Mouse (Mus musculus) heart, embryonic 16.5 days (tissue): ENCODE results near the gene Itm2c. TPM values are rescaled to one million over a fixed set of nuclear protein-coding genes. Genes with fewer than 3 reads are reported as not detected.
A peak's percentile ranks its signal among the peaks of the same experiment; 100 is the strongest.

Experiments used
- ATAC-seq: fragments of 200-750 bp; cut with Nextera tagmentation; replicated peaks from 2 replicates; pipeline ENCODE4 v1.8.0; 2017; ENCODE audit warnings: moderate number of reproducible peaks; ENCODE audit not compliant: insufficient read depth, low FRiP score; ENCODE audit errors: extremely low read depth
- H3K27ac ChIP-seq: fragments of 300-500 bp; sonication (generic); 2 replicates; pipeline ENCODE4 v1.5.1; 2014; ENCODE audit warnings: mild to moderate bottlenecking, low read length, control low read depth, moderate library complexity
- H3K27me3 ChIP-seq: fragments of 300-500 bp; sonication (generic); 2 replicates; pipeline ENCODE4 v1.6.1; 2014; ENCODE audit warnings: low read length, mixed read lengths; ENCODE audit not compliant: control insufficient read depth, insufficient read depth
- H3K36me3 ChIP-seq: fragments of 300-500 bp; sonication (generic); 2 replicates; pipeline ENCODE4 v1.6.1; 2014; ENCODE audit not compliant: control insufficient read depth, insufficient read depth
- H3K4me1 ChIP-seq: fragments of 300-500 bp; sonication (generic); 2 replicates; pipeline ENCODE4 v1.6.1; 2014; ENCODE audit warnings: low read length, mixed read lengths; ENCODE audit not compliant: control insufficient read depth, insufficient read depth
- H3K4me2 ChIP-seq: fragments of 300-500 bp; sonication (generic); 2 replicates; pipeline ENCODE4 v1.6.1; 2014; ENCODE audit warnings: low read depth, mild to moderate bottlenecking, control low read depth, low read length
- H3K4me3 ChIP-seq: fragments of 300-500 bp; sonication (generic); 2 replicates; pipeline ENCODE4 v1.5.1; 2014; ENCODE audit warnings: mild to moderate bottlenecking, control low read depth, low read length
- H3K9ac ChIP-seq: fragments of 300-500 bp; sonication (generic); 2 replicates; pipeline ENCODE4 v1.6.1; 2014; ENCODE audit warnings: low read length, control low read depth
- H3K9me3 ChIP-seq: fragments of 300-500 bp; sonication (generic); replicated peaks from 2 replicates; pipeline ENCODE4 v1.6.1; 2016; ENCODE audit warnings: low read length; ENCODE audit not compliant: control insufficient read depth
- WGBS: fragments of 180-500 bp; shearing (Covaris S2); extraction: QIAGEN DNeasy Blood & Tissue Kit; methylation state at CpG from one replicate; pipeline ENCODE4 v1.1.7; 2014; 5-methylcytosine and 5-hydroxymethylcytosine counted together
- polyA plus RNA-seq: library from polyadenylated mRNA; unstranded; fragments of >200 nt; fragmentation: Nextera tagmentation; extraction: Ambion mirVana; gene quantifications from 2 replicates; pipeline ENCODE4 v1.2.1, GENCODE M21; 2015

Itm2c gene
- polyA plus RNA-seq, 1 experiment from 2014 or later = 188 TPM

GRCm38 (mm10) chr1:85935148-85935852 lies 41.2 kb downstream of the Itm2c start:
- peaks cover 3% of the 10 kb centered on the region; the same call in 1 of the 2 replicates for H3K27me3 ChIP-seq
- H3K4me3 ChIP-seq = no peak overlapping the region
- peaks cover 14% of the 10 kb centered on the region for H3K4me1 ChIP-seq
- no peaks in the 10 kb centered on the region for H3K36me3 ChIP-seq
- H3K27ac ChIP-seq = no peak overlapping the region
- H3K9ac ChIP-seq = no peak overlapping the region
- whole genome bisulfite sequencing = 54% methylated on average over 8 of the region's 8 CpGs
- no peak for ATAC-seq
- no peak overlapping the region for H3K4me2 ChIP-seq
- peaks cover 2% of the 10 kb centered on the region; the same call in 1 of the 2 replicates for H3K9me3 ChIP-seq

- Histone ChIP-seq H3K9ac (no peak overlapping the region), H3K4me2 (no peak overlapping the region), H3K27me3 (peaks cover 3% of the 10 kb centered on the region; the same call in 1 of the 2 replicates), H3K4me3 (no peak overlapping the region), H3K27ac (no peak overlapping the region; the same call in 1 of the 2 replicates), H3K36me3 (no peaks in the 10 kb centered on the region), H3K4me1 (peaks cover 14% of the 10 kb centered on the region), H3K9me3 (peaks cover 2% of the 10 kb centered on the region; the same call in 1 of the 2 replicates)
- WGBS = 65% methylated on average over 6 of the region's 6 CpGs
- no peak for ATAC-seq
Observed at GRCm38 (mm10) chr1:85936265-85936664, 42.2 kb downstream of the Itm2c start.

GRCm38 (mm10) chr1:85937323-85937722 lies 43.2 kb downstream of the Itm2c start:
- no peak for ATAC-seq
- no peaks in the 10 kb centered on the region for H3K36me3 ChIP-seq
- no peak overlapping the region for H3K4me3 ChIP-seq
- no peak overlapping the region for H3K9ac ChIP-seq
- H3K27ac ChIP-seq = no peak overlapping the region
- peaks cover 2% of the 10 kb centered on the region; the same call in 1 of the 2 replicates for H3K9me3 ChIP-seq
- H3K4me1 ChIP-seq = peaks cover 14% of the 10 kb centered on the region
- WGBS = 63% methylated on average over 1 of the region's 1 CpGs
- H3K27me3 ChIP-seq = peaks cover 3% of the 10 kb centered on the region; the same call in 1 of the 2 replicates
- H3K4me2 ChIP-seq = no peak overlapping the region

DNA sequence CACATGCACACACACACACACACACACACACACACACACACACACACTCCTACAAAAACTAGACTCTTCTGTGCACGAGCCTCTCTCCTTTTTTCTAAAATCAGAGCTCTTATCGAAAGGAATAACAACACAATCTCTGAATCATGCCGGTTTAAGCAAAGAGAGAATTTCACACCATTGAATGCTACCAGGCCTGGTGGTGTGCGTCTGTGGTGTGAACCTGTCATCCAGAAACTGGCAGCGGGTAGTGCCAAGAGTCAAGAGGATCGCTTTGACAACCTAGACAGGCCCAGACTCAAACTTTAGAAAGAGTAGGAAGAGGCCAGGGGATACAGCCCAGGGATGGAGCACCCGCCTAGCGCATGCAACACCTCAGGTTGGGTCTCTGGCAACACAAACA lies 48.2 kb downstream of the Itm2c start:
- Histone ChIP-seq H3K4me2 (no peak overlapping the region), H3K9me3 (no peaks in the 10 kb centered on the region), H3K36me3 (no peaks in the 10 kb centered on the region), H3K27me3 (no peaks in the 10 kb centered on the region), H3K4me1 (no peaks in the 10 kb centered on the region), H3K9ac (no peak overlapping the region), H3K4me3 (no peak overlapping the region), H3K27ac (no peak overlapping the region)
- WGBS = 72% methylated on average over 8 of the region's 8 CpGs
- ATAC-seq = no peak

GRCm38 (mm10) chr1:85949085-85949684 lies 55.1 kb downstream of the Itm2c start:
- H3K9me3 ChIP-seq = no peaks in the 10 kb centered on the region
- no peak for ATAC-seq
- 69% methylated on average over 2 of the region's 2 CpGs for WGBS
- H3K9ac ChIP-seq = no peak overlapping the region
- no peak overlapping the region for H3K4me3 ChIP-seq
- no peaks in the 10 kb centered on the region for H3K27me3 ChIP-seq
- H3K4me2 ChIP-seq = no peak overlapping the region
- H3K27ac ChIP-seq = no peak overlapping the region
- no peaks in the 10 kb centered on the region for H3K36me3 ChIP-seq
- H3K4me1 ChIP-seq = peaks cover 6% of the 10 kb centered on the region

DNA sequence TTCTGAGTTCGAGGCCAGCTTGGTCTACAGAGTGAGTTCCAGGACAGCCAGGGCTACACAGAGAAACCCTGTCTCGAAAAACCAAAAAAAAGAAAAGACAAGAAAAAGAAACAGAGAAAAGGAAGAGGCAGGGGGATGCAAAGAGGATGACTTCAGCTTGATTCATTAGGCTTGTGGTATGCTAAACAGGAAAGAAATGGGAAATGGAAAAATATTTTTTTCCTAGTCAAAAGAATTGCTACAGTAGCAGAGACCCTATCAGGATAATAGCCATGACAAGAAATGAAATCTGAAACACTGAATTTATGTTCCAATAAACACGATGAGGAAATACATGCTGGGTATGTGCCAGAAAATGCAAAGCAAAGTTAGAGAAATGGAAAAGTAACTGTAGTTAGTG lies 61.1 kb downstream of the Itm2c start:
- Histone ChIP-seq H3K27me3 (no peaks in the 10 kb centered on the region), H3K9me3 (no peaks in the 10 kb centered on the region), H3K4me2 (no peak overlapping the region), H3K9ac (no peak overlapping the region), H3K27ac (no peak overlapping the region), H3K4me3 (no peak overlapping the region), H3K36me3 (no peaks in the 10 kb centered on the region), H3K4me1 (peaks cover 48% of the 10 kb centered on the region)
- no peak for ATAC-seq
- 69% methylated on average over 3 of the region's 3 CpGs for WGBS

DNA sequence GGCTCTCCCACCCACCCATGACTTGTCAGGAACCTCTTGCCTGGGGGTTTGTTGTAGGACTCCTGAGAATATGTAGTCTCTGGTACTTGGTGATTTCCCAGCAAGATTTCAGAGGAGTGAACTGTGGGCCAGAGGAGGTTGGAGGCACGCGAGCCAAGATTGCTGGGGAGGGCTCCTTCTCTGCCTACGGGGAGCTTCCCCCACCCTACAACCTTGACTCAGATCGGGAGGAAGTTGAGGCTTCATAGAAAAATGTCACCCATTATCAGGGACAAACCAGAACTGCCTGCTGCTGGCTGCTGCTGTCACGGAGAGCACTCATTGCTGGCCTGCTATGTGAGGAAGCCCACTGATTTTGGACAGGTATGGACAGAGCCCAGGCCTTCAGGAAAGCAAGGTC lies 63.2 kb downstream of the Itm2c start:
- Histone ChIP-seq H3K36me3 (no peaks in the 10 kb centered on the region), H3K27ac (no peak overlapping the region), H3K27me3 (no peaks in the 10 kb centered on the region), H3K4me1 (peaks cover 48% of the 10 kb centered on the region), H3K4me2 (no peak overlapping the region), H3K9me3 (no peaks in the 10 kb centered on the region), H3K9ac (no peak overlapping the region; the same call in 1 of the 2 replicates), H3K4me3 (no peak overlapping the region)
- WGBS = 40% methylated on average over 5 of the region's 5 CpGs
- no peak for ATAC-seq

DNA sequence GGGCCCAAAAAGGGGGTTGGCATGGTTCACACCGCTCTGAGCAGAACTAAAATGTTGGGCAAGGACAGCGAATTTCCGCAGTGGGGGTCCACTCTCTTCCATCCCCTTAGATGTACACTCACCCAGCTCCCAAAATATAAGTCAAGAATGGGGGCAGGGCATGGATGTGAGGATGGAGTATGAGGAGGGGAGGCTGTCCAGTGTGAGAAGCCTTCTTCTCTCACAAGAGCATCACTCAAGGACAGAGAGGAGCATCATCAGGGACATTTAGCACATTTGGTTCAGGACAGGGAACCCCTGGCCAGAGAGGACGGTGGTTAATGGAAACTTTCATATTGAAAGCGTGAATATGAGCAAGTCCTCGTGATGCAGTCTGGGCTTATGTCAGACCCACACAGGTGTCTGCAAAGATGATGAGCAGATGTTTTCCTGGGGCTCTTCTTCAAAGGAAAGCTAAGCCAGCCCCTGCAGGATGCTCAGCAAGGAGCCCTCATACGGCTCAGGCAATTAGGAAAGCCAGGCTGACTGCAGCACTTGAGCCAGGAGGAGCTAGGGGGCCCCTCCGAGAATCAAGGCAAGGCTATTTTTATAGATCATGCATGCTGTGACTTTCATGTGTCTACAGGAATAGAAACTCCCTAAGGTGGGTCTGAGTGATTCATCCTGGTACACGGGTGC lies 64.0 kb downstream of the Itm2c start:
- no peaks in the 10 kb centered on the region for H3K36me3 ChIP-seq
- 42% methylated on average over 9 of the region's 9 CpGs for WGBS
- peak overlapping the region; percentile 51 for H3K4me2 ChIP-seq
- peaks cover 48% of the 10 kb centered on the region for H3K4me1 ChIP-seq
- 0 out of 2 replicates have a peak overlapping the region, but pooled peaks have one; percentile 12 for H3K4me3 ChIP-seq
- peak overlapping the region; percentile 83 for H3K27ac ChIP-seq
- no peaks in the 10 kb centered on the region for H3K9me3 ChIP-seq
- H3K9ac ChIP-seq = 0 out of 2 replicates have a peak overlapping the region, but pooled peaks have one; percentile 30
- peak; percentile 55; the same call in 1 of the 2 replicates for ATAC-seq
- no peaks in the 10 kb centered on the region for H3K27me3 ChIP-seq
